Mouse (Mus musculus) midbrain, embryonic 11.5 days (tissue): Measurements from ENCODE around the gene Tdrd9. TPM values are rescaled to one million over a fixed set of nuclear protein-coding genes. Genes with fewer than 3 reads are reported as not detected.

Experiments
- ATAC-seq: fragments of 200-750 bp; cut with Nextera tagmentation; 2 replicates; pipeline ENCODE4 v1.8.0; 2017; ENCODE audit warnings: moderate TSS enrichment, moderate library complexity; ENCODE audit not compliant: low FRiP score
- DNase-seq: peaks from one replicate; pipeline ENCODE4 v3.0.0; 2015; ENCODE audit warnings: low spot score; ENCODE audit errors: missing footprints
- H3K27ac ChIP-seq: fragments of 300-500 bp; sonication (generic); 2 replicates; pipeline ENCODE4 v1.5.1; 2014; ENCODE audit warnings: low read depth, low read length
- H3K27me3 ChIP-seq: fragments of 300-500 bp; sonication (generic); 2 replicates; pipeline ENCODE4 v1.6.1; 2014; ENCODE audit warnings: mild to moderate bottlenecking, low read length, moderate library complexity, mixed read lengths; ENCODE audit not compliant: control insufficient read depth, insufficient read depth
- H3K36me3 ChIP-seq: fragments of 300-500 bp; sonication (generic); 2 replicates; pipeline ENCODE4 v1.6.1; 2014; ENCODE audit warnings: mild to moderate bottlenecking, low read length, moderate library complexity, mixed read lengths; ENCODE audit not compliant: control insufficient read depth, insufficient read depth
- H3K4me1 ChIP-seq: fragments of 300-500 bp; sonication (generic); 2 replicates; pipeline ENCODE4 v1.6.1; 2014; ENCODE audit warnings: low read length; ENCODE audit not compliant: control insufficient read depth, insufficient read depth
- H3K4me2 ChIP-seq: fragments of 300-500 bp; sonication (generic); 2 replicates; pipeline ENCODE4 v1.6.1; 2014; ENCODE audit warnings: mild to moderate bottlenecking, moderate library complexity
- H3K4me3 ChIP-seq: fragments of 300-500 bp; sonication (generic); 2 replicates; pipeline ENCODE4 v1.5.1; 2014; ENCODE audit warnings: low read depth, low read length
- H3K9ac ChIP-seq: fragments of 300-500 bp; sonication (generic); 2 replicates; pipeline ENCODE4 v1.6.1; 2014; ENCODE audit warnings: low read length
- H3K9me3 ChIP-seq: fragments of 300-500 bp; sonication (generic); 2 replicates; pipeline ENCODE4 v1.6.1; 2016; ENCODE audit warnings: low read length; ENCODE audit not compliant: control insufficient read depth
- WGBS: fragments of 180-500 bp; shearing (Covaris S2); extraction: QIAGEN DNeasy Blood & Tissue Kit; methylation state at CpG from one replicate; pipeline ENCODE4 v1.1.7; 2014; 5-methylcytosine and 5-hydroxymethylcytosine counted together
- polyA plus RNA-seq: library from polyadenylated mRNA; unstranded; fragments of >200 nt; fragmentation: Nextera tagmentation; extraction: Ambion mirVana; gene quantifications from 2 replicates; pipeline ENCODE4 v1.2.1, GENCODE M21; 2014

Gene Tdrd9
- polyA plus RNA-seq, 1 experiment from 2014 or later, result 1.4 TPM

- Histone ChIP-seq H3K4me3 (no peak overlapping the region), H3K9me3 (no peaks in the 10 kb centered on the region), H3K4me2 (no peak overlapping the region), H3K9ac (no peak overlapping the region), H3K36me3 (no peaks in the 10 kb centered on the region), H3K27me3 (no peaks in the 10 kb centered on the region), H3K27ac (no peak overlapping the region), H3K4me1 (no peaks in the 10 kb centered on the region)
- DNase-seq (no peak), ATAC-seq (no peak)
- WGBS, result 79% methylated on average over 6 of the region's 6 CpGs
Measured at GRCm38 (mm10) chr12:111978274-111978673, 6.9 kb downstream of the Tdrd9 start.

- Histone ChIP-seq H3K9me3 (no peaks in the 10 kb centered on the region), H3K4me1 (no peaks in the 10 kb centered on the region), H3K4me2 (no peak within 1 kb of the TSS), H3K4me3 (no peak within 1 kb of the TSS), H3K27me3 (no peaks in the 10 kb centered on the region), H3K27ac (no peak within 1 kb of the TSS), H3K36me3 (no peaks in the 10 kb centered on the region), H3K9ac (no peak within 1 kb of the TSS)
- DNase-seq, result no peak
- ATAC-seq, result no peak
- WGBS, result 77% methylated on average over 6 of the region's 6 CpGs
Measured at GRCm38 (mm10) chr12:111980887-111981367, 9.6 kb downstream of the Tdrd9 start, which contains the start of gene Rd3l. TSS of gene Rd3l (minus strand) at chr12:111981317.

GRCm38 (mm10) chr12:111981831-111982230 is 10.5 kb downstream of the Tdrd9 start:
- Histone ChIP-seq H3K4me1 (no peaks in the 10 kb centered on the region), H3K36me3 (no peaks in the 10 kb centered on the region), H3K9me3 (no peaks in the 10 kb centered on the region), H3K4me2 (no peak overlapping the region), H3K4me3 (no peak overlapping the region), H3K27ac (no peak overlapping the region), H3K9ac (no peak overlapping the region), H3K27me3 (no peaks in the 10 kb centered on the region)
- no peak for DNase-seq
- WGBS, result 77% methylated on average over 8 of the region's 8 CpGs
- ATAC-seq, result no peak

GRCm38 (mm10) chr12:111983165-111983564 is 11.8 kb downstream of the Tdrd9 start:
- Histone ChIP-seq H3K27me3 (no peaks in the 10 kb centered on the region), H3K4me1 (no peaks in the 10 kb centered on the region), H3K9ac (no peak overlapping the region), H3K27ac (no peak overlapping the region), H3K4me3 (no peak overlapping the region), H3K4me2 (no peak overlapping the region), H3K36me3 (no peaks in the 10 kb centered on the region), H3K9me3 (no peaks in the 10 kb centered on the region)
- 74% methylated on average over 2 of the region's 2 CpGs for WGBS
- no peak for DNase-seq
- no peak for ATAC-seq

GRCm38 (mm10) chr12:111986756-111987155 is 15.4 kb downstream of the Tdrd9 start:
- H3K27ac ChIP-seq, result no peak overlapping the region
- no peaks in the 10 kb centered on the region for H3K9me3 ChIP-seq
- DNase-seq (no peak), ATAC-seq (no peak)
- H3K4me2 ChIP-seq, result no peak overlapping the region
- H3K4me3 ChIP-seq, result no peak overlapping the region
- H3K9ac ChIP-seq, result no peak overlapping the region
- no peaks in the 10 kb centered on the region for H3K27me3 ChIP-seq
- 59% methylated on average over 9 of the region's 9 CpGs for WGBS
- H3K4me1 ChIP-seq, result no peaks in the 10 kb centered on the region
- H3K36me3 ChIP-seq, result no peaks in the 10 kb centered on the region

- 84% methylated on average over 5 of the region's 5 CpGs for WGBS
- no peak overlapping the region for H3K9ac ChIP-seq
Measured at GRCm38 (mm10) chr12:111992626-111993025, 21.3 kb downstream of the Tdrd9 start.

GRCm38 (mm10) chr12:111995161-111995560 is 23.8 kb downstream of the Tdrd9 start:
- no peaks in the 10 kb centered on the region for H3K4me1 ChIP-seq
- H3K9ac ChIP-seq, result no peak overlapping the region
- DNase-seq (no peak), ATAC-seq (no peak)
- no peaks in the 10 kb centered on the region for H3K9me3 ChIP-seq
- no peaks in the 10 kb centered on the region for H3K27me3 ChIP-seq
- H3K36me3 ChIP-seq, result no peaks in the 10 kb centered on the region
- H3K4me3 ChIP-seq, result no peak overlapping the region
- H3K4me2 ChIP-seq, result no peak overlapping the region
- 91% methylated on average over 2 of the region's 2 CpGs for WGBS
- no peak overlapping the region for H3K27ac ChIP-seq

More at GRCm38 (mm10) chr12:111992626-111993025, 21.3 kb downstream of the Tdrd9 start:
- no peak overlapping the region for H3K27ac ChIP-seq
- H3K27me3 ChIP-seq, result no peaks in the 10 kb centered on the region
- H3K36me3 ChIP-seq, result no peaks in the 10 kb centered on the region
- no peak for ATAC-seq
- no peaks in the 10 kb centered on the region for H3K9me3 ChIP-seq
- DNase-seq, result no peak
- H3K4me3 ChIP-seq, result no peak overlapping the region
- H3K4me2 ChIP-seq, result no peak overlapping the region
- no peaks in the 10 kb centered on the region for H3K4me1 ChIP-seq

- H3K27ac ChIP-seq, result no peak overlapping the region
- H3K36me3 ChIP-seq, result no peaks in the 10 kb centered on the region
- no peak overlapping the region for H3K9ac ChIP-seq
- no peak overlapping the region for H3K4me3 ChIP-seq
- H3K4me1 ChIP-seq, result no peaks in the 10 kb centered on the region
- H3K9me3 ChIP-seq, result no peaks in the 10 kb centered on the region
- DNase-seq (no peak), ATAC-seq (no peak)
- 90% methylated on average over 7 of the region's 7 CpGs for WGBS
- no peak overlapping the region for H3K4me2 ChIP-seq
- H3K27me3 ChIP-seq, result no peaks in the 10 kb centered on the region
Measured at GRCm38 (mm10) chr12:111999735-112000134, 28.4 kb downstream of the Tdrd9 start.

- H3K9ac ChIP-seq, result no peak overlapping the region
- no peaks in the 10 kb centered on the region for H3K9me3 ChIP-seq
- DNase-seq, result peak; percentile 98
- no peaks in the 10 kb centered on the region for H3K4me1 ChIP-seq
- no peaks in the 10 kb centered on the region for H3K27me3 ChIP-seq
- no peaks in the 10 kb centered on the region for H3K36me3 ChIP-seq
- ATAC-seq, result no peak
- no peak overlapping the region for H3K27ac ChIP-seq
- H3K4me2 ChIP-seq, result no peak overlapping the region
- 21% methylated on average over 8 of the region's 8 CpGs for WGBS
- H3K4me3 ChIP-seq, result no peak overlapping the region
Measured at GRCm38 (mm10) chr12:112001223-112001622, 29.9 kb downstream of the Tdrd9 start.
